Mouse (Mus musculus) neural tube, embryonic 11.5 days (tissue): ENCODE measurements around the gene Hrh3. TPM values are rescaled to one million over a fixed set of nuclear protein-coding genes. Genes with fewer than 3 reads are reported as not detected.

Experiments
- ATAC-seq: fragments of 200-750 bp; cut with Nextera tagmentation; 2 replicates; pipeline ENCODE4 v1.8.0; 2017; ENCODE audit warnings: moderate number of reproducible peaks, mild to moderate bottlenecking, moderate TSS enrichment, moderate library complexity; ENCODE audit not compliant: insufficient read depth, low FRiP score, low TSS enrichment
- DNase-seq: peaks from one replicate; pipeline ENCODE4 v3.0.0-alpha.2; 2015; ENCODE audit warnings: low spot score
- H3K27ac ChIP-seq: fragments of 300-500 bp; sonication (generic); 2 replicates; pipeline ENCODE4 v1.5.1; 2014; ENCODE audit warnings: low read depth, mild to moderate bottlenecking, low read length
- H3K27me3 ChIP-seq: fragments of 300-500 bp; sonication (generic); 2 replicates; pipeline ENCODE4 v1.6.1; 2014; ENCODE audit warnings: mild to moderate bottlenecking, low read length, mixed read lengths; ENCODE audit not compliant: control insufficient read depth, insufficient read depth
- H3K36me3 ChIP-seq: fragments of 300-500 bp; sonication (generic); 2 replicates; pipeline ENCODE4 v1.6.1; 2014; ENCODE audit warnings: mild to moderate bottlenecking, low read length, moderate library complexity, mixed read lengths; ENCODE audit not compliant: control insufficient read depth, insufficient read depth
- H3K4me1 ChIP-seq: fragments of 300-500 bp; sonication (generic); 2 replicates; pipeline ENCODE4 v1.6.1; 2014; ENCODE audit warnings: low read length, mixed read lengths; ENCODE audit not compliant: control insufficient read depth, insufficient read depth
- H3K4me2 ChIP-seq: fragments of 300-500 bp; sonication (generic); 2 replicates; pipeline ENCODE4 v1.6.1; 2014; ENCODE audit warnings: low read depth, mild to moderate bottlenecking, moderate library complexity
- H3K4me3 ChIP-seq: fragments of 300-500 bp; sonication (generic); 2 replicates; pipeline ENCODE4 v1.5.1; 2014; ENCODE audit warnings: low read depth, low read length
- H3K9ac ChIP-seq: fragments of 300-500 bp; sonication (generic); 2 replicates; pipeline ENCODE4 v1.6.1; 2014; ENCODE audit warnings: mild to moderate bottlenecking, low read length
- H3K9me3 ChIP-seq: fragments of 300-500 bp; sonication (generic); 2 replicates; pipeline ENCODE4 v1.6.1; 2016; ENCODE audit warnings: low read length; ENCODE audit not compliant: control insufficient read depth
- WGBS: fragments of 180-500 bp; shearing (Covaris S2); extraction: QIAGEN DNeasy Blood & Tissue Kit; methylation state at CpG from one replicate; pipeline ENCODE4 v1.1.7; 2014; 5-methylcytosine and 5-hydroxymethylcytosine counted together
- polyA plus RNA-seq: library from polyadenylated mRNA; unstranded; fragments of >200 nt; fragmentation: Nextera tagmentation; extraction: Ambion mirVana; gene quantifications from 2 replicates; pipeline ENCODE4 v1.2.1, GENCODE M21; 2014

Hrh3 gene
- polyA plus RNA-seq, 1 experiment from 2014 or later, result 1.4 TPM

DNA sequence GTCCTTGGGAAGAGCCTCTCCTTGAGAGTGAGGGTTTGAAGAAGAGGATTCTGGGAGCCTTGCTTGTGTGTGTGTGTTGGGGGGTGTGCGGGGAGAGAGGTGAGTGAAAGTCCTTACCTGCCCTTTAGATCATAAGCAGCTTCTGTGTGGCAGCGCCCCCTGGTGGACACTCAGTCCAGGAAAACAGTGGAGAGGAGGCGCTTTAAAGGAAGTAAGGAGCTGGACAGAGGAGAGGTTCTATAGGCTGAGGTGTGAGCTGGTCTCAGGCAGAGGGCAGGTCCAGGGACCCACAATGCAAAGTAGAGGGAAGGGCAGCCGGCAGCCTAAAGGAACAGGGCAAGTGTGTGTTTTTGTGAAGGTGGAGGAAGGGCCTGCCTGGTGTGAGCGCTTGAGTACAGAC is 53.3 kb downstream of the Hrh3 start:
- H3K4me2 ChIP-seq, result no peak overlapping the region
- no peak overlapping the region for H3K9ac ChIP-seq
- no peak overlapping the region for H3K4me3 ChIP-seq
- H3K27ac ChIP-seq, result no peak overlapping the region
- H3K36me3 ChIP-seq, result peaks cover 12% of the 10 kb centered on the region; the same call in 1 of the 2 replicates
- peak; percentile 82 for DNase-seq
- peak; percentile 57; the same call in 1 of the 2 replicates for ATAC-seq
- H3K27me3 ChIP-seq, result no peaks in the 10 kb centered on the region
- no peaks in the 10 kb centered on the region for H3K9me3 ChIP-seq
- WGBS, result 25% methylated on average over 5 of the region's 5 CpGs
- H3K4me1 ChIP-seq, result no peaks in the 10 kb centered on the region

Other genes with a start within 250 kb of the Hrh3 start
- gene Taf4, start 127.8 kb downstream of the Hrh3 start, polyA plus RNA-seq, result 5.5 and 6.2 TPM in 2 replicates
- 10.1 and 11.6 TPM in 2 replicates for gene Lsm14b, start 79.5 kb downstream of the Hrh3 start, polyA plus RNA-seq
- gene Psma7, start 62.1 kb downstream of the Hrh3 start, polyA plus RNA-seq, result 770 and 786 TPM in 2 replicates
- gene Ss18l1, start 62.0 kb downstream of the Hrh3 start, polyA plus RNA-seq, result 19.2 and 20.9 TPM in 2 replicates
- 26.5 and 31.8 TPM in 2 replicates for gene Mtg2, start 33.9 kb downstream of the Hrh3 start, polyA plus RNA-seq
- gene Osbpl2, start 14.8 kb upstream of the Hrh3 start, polyA plus RNA-seq, result 43.5 and 43.7 TPM in 2 replicates
- 195 and 198 TPM in 2 replicates for gene Adrm1, start 67.0 kb upstream of the Hrh3 start, polyA plus RNA-seq
- gene Lama5, start 121.4 kb upstream of the Hrh3 start, polyA plus RNA-seq, result 4.4 and 5.4 TPM in 2 replicates
- gene Rps21, start 152.9 kb upstream of the Hrh3 start, polyA plus RNA-seq, result 478 and 494 TPM in 2 replicates
- 17.7 and 22.9 TPM in 2 replicates for gene Cables2, start 169.0 kb upstream of the Hrh3 start, polyA plus RNA-seq
- 0.09 TPM in 1 of 2 replicates, not detected in the other for gene Rbbp8nl, start 185.4 kb upstream of the Hrh3 start, polyA plus RNA-seq
- gene Gata5, start 230.2 kb upstream of the Hrh3 start, polyA plus RNA-seq, result 0.16 and 0.19 TPM in 2 replicates